Mouse (Mus musculus) bone marrow, adult 2 months (tissue): ENCODE results near the gene Sgk1.

Experiments used
- CTCF ChIP-seq: fragments of 200-500 bp; IDR thresholded peaks from 2 replicates; pipeline ENCODE4 v1.5.1; 2011; ENCODE audit warnings: low read length, control low read depth; ENCODE audit not compliant: control insufficient read depth, insufficient read depth
- POLR2A ChIP-seq: fragments of 200-500 bp; IDR thresholded peaks from 2 replicates; pipeline ENCODE4 v1.6.1; 2011; ENCODE audit warnings: low read depth, mild to moderate bottlenecking, control low read depth, low read length, borderline replicate concordance; ENCODE audit not compliant: control insufficient read depth

- no peak for TF ChIP-seq POLR2A
- no peak for TF ChIP-seq CTCF
Measured at GRCm38 (mm10) chr10:21892104-21892503, 10.1 kb downstream of the Sgk1 start.
